Mouse (Mus musculus): ENCODE data around the gene Lrrc61.

The Lrrc61 gene

GRCm38 (mm10) chr6:48546858-48547257, 7.7 kb upstream of the Lrrc61 start:
- DNase-seq (ENCODE audit: low spot score in 2 of 2): no peak

GRCm38 (mm10) chr6:48548314-48548713, 6.3 kb upstream of the Lrrc61 start:
- no peak for DNase-seq (ENCODE audit: low spot score in 2 of 2)

- DNase-seq (ENCODE audit: low spot score in 2 of 2): no peak
These were observed 1.7 kb upstream of the Lrrc61 start for GRCm38 (mm10) chr6:48552918-48553317.

- DNase-seq (ENCODE audit: low spot score in 2 of 2): no peak
These were observed 777 bp upstream of the Lrrc61 start for GRCm38 (mm10) chr6:48553819-48554218.

- DNase-seq (ENCODE audit: low spot score in 2 of 2): no peak
These were observed 701 bp downstream of the Lrrc61 start for GRCm38 (mm10) chr6:48555104-48555890.

- no peak for DNase-seq (ENCODE audit: low spot score in 2 of 2)
These were observed 1.4 kb downstream of the Lrrc61 start for GRCm38 (mm10) chr6:48555956-48556355.

GRCm38 (mm10) chr6:48565693-48566310, 11.2 kb downstream of the Lrrc61 start:
- no peak for DNase-seq (ENCODE audit: low spot score in 2 of 2)

- no peak for DNase-seq (ENCODE audit: low spot score in 2 of 2)
These were observed 11.7 kb downstream of the Lrrc61 start for GRCm38 (mm10) chr6:48566312-48566711.

GRCm38 (mm10) chr6:48568036-48568984, 13.7 kb downstream of the Lrrc61 start:
- no peak for DNase-seq (ENCODE audit: low spot score in 2 of 2)

GRCm38 (mm10) chr6:48569065-48569807, 14.6 kb downstream of the Lrrc61 start:
- DNase-seq (ENCODE audit: low spot score in 2 of 2): no peak

GRCm38 (mm10) chr6:48572014-48572413, 17.4 kb downstream of the Lrrc61 start:
- DNase-seq (ENCODE audit: low spot score in 2 of 2): no peak

- no peak for DNase-seq (ENCODE audit: low spot score in 2 of 2)
These were observed 18.0 kb downstream of the Lrrc61 start, which contains the start of gene Rarres2 for GRCm38 (mm10) chr6:48572572-48573061. Gene Rarres2 (minus strand): TSS chr6:48572789.

GRCm38 (mm10) chr6:48573280-48573679, 18.7 kb downstream of the Lrrc61 start:
- no peak for DNase-seq (ENCODE audit: low spot score in 2 of 2)

- no peak for DNase-seq (ENCODE audit: low spot score in 2 of 2)
These were observed 19.4 kb downstream of the Lrrc61 start for GRCm38 (mm10) chr6:48573981-48574380.

GRCm38 (mm10) chr6:48578736-48579135, 24.1 kb downstream of the Lrrc61 start:
- DNase-seq (ENCODE audit: low spot score in 2 of 2): no peak

- no peak for DNase-seq (ENCODE audit: low spot score in 2 of 2)
These were observed 24.6 kb downstream of the Lrrc61 start for GRCm38 (mm10) chr6:48579215-48579648.

- no peak for DNase-seq (ENCODE audit: low spot score in 2 of 2)
These were observed 26.7 kb downstream of the Lrrc61 start for GRCm38 (mm10) chr6:48581257-48581656.

GRCm38 (mm10) chr6:48582037-48582436, 27.4 kb downstream of the Lrrc61 start:
- DNase-seq (ENCODE audit: low spot score in 2 of 2): no peak

GRCm38 (mm10) chr6:48589194-48589750, 34.7 kb downstream of the Lrrc61 start, which contains the start of gene Gm45021:
Gene Gm45021 (plus strand): TSS chr6:48589610.
- no peak for DNase-seq (ENCODE audit: low spot score in 2 of 2)

- no peak for DNase-seq (ENCODE audit: low spot score in 2 of 2)
These were observed 36.7 kb downstream of the Lrrc61 start for GRCm38 (mm10) chr6:48591221-48591845.

Data from urinary bladder, adult 18-20 months (tissue).